Mouse (Mus musculus) forebrain, postnatal 0 days (tissue): Measurements from ENCODE around the gene Rai2. TPM values are rescaled to one million over a fixed set of nuclear protein-coding genes. Genes with fewer than 3 reads are reported as not detected.

Source experiments
- ATAC-seq: fragments of 200-750 bp; cut with Nextera tagmentation; 2 replicates; pipeline ENCODE4 v1.8.0; 2017; ENCODE audit warnings: mild to moderate bottlenecking, moderate library complexity
- DNase-seq: peaks from one replicate; pipeline ENCODE4 v3.0.0-alpha.2; 2015
- H3K27ac ChIP-seq: fragments of 300-500 bp; sonication (generic); 2 replicates; pipeline ENCODE4 v1.5.1; 2014; ENCODE audit warnings: low read depth, mild to moderate bottlenecking, antibody characterized with exemption, low read length, moderate library complexity, mixed read lengths
- H3K27me3 ChIP-seq: fragments of 300-500 bp; sonication (generic); 2 replicates; pipeline ENCODE4 v1.6.1; 2014; ENCODE audit warnings: mild to moderate bottlenecking, low read length, mixed read lengths; ENCODE audit not compliant: insufficient read depth
- H3K36me3 ChIP-seq: fragments of 300-500 bp; sonication (generic); 2 replicates; pipeline ENCODE4 v1.6.1; 2014; ENCODE audit warnings: mild to moderate bottlenecking, moderate library complexity; ENCODE audit not compliant: insufficient read depth
- H3K4me1 ChIP-seq: fragments of 300-500 bp; sonication (generic); 2 replicates; pipeline ENCODE4 v1.6.1; 2014; ENCODE audit warnings: antibody characterized with exemption; ENCODE audit not compliant: insufficient read depth
- H3K4me2 ChIP-seq: fragments of 300-500 bp; sonication (generic); 2 replicates; pipeline ENCODE4 v1.6.1; 2014; ENCODE audit warnings: low read depth, mild to moderate bottlenecking, moderate library complexity
- H3K4me3 ChIP-seq: fragments of 300-500 bp; sonication (generic); 2 replicates; pipeline ENCODE4 v1.5.1; 2014; ENCODE audit warnings: low read depth, low read length, mixed read lengths
- H3K9ac ChIP-seq: fragments of 300-500 bp; sonication (generic); 2 replicates; pipeline ENCODE4 v1.6.1; 2014; ENCODE audit warnings: mild to moderate bottlenecking
- H3K9me3 ChIP-seq: fragments of 300-500 bp; sonication (generic); 2 replicates; pipeline ENCODE4 v1.6.1; 2016; ENCODE audit warnings: low read length
- CTCF ChIP-seq: sonication (generic); IDR thresholded peaks from 2 replicates; pipeline ENCODE4 v1.5.1; 2016; ENCODE audit warnings: antibody characterized with exemption, control low read depth, low read depth
- WGBS: fragments of 180-500 bp; shearing (Covaris S2); extraction: QIAGEN DNeasy Blood & Tissue Kit; methylation state at CpG from one replicate; pipeline ENCODE4 v1.1.7; 2014; 5-methylcytosine and 5-hydroxymethylcytosine counted together
- polyA plus RNA-seq: library from polyadenylated mRNA; unstranded; fragments of >200 nt; fragmentation: Nextera tagmentation; extraction: Ambion mirVana; gene quantifications from 2 replicates; pipeline ENCODE4 v1.2.1, GENCODE M21; 2015
- total RNA-seq: library from RNA; depleted of rRNA; stranded (reverse); fragments of >200 nt; gene quantifications from 2 replicates; pipeline ENCODE4 v1.2.3, GENCODE M21; 2014; rRNA removed

Gene Rai2
- total RNA-seq = 7.0 and 8.2 TPM in 2 replicates
- 8.1 and 11.0 TPM in 2 replicates for polyA plus RNA-seq

GRCm38 (mm10) chrX:161716865-161717763 lies at the start of gene Rai2:
Rai2 (plus strand) TSS chrX:161717069.
- Histone ChIP-seq H3K4me3 (peak within 1 kb of the TSS; percentile 56), H3K36me3 (no peaks in the 10 kb centered on the region), H3K27me3 (no peaks in the 10 kb centered on the region; the same call in 1 of the 2 replicates), H3K9me3 (no peaks in the 10 kb centered on the region), H3K27ac (peak within 1 kb of the TSS; percentile 85), H3K4me2 (peak within 1 kb of the TSS; percentile 62), H3K4me1 (no peaks in the 10 kb centered on the region), H3K9ac (peak within 1 kb of the TSS; percentile 65)
- WGBS = 27% methylated on average over 42 of the region's 79 CpGs
- ATAC-seq = peak; percentile 72
- peak; percentile 24; the same call in 1 of the 2 replicates for TF ChIP-seq CTCF
- DNase-seq = peak; percentile 57

DNA sequence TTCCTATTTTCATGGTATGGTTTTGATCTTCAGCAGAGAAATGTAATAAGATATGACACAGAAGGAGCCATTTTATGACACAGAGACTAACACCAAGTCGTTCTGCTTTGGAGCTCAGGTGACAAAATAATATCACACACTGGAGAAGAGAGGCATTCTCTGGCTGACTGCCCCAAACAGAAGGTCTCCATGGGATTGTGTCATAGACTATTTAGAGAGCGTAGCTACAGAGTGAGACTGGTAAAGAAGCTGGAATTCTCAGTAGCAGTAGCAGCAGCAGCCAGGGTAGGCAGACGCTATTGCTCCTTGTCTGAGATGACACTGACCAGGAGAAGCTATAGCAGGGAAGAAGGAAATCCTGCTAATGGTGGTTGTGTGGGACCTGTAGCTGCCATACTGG lies 27.5 kb upstream of the Rai2 start:
- 79% methylated on average over 3 of the region's 3 CpGs for WGBS

DNA sequence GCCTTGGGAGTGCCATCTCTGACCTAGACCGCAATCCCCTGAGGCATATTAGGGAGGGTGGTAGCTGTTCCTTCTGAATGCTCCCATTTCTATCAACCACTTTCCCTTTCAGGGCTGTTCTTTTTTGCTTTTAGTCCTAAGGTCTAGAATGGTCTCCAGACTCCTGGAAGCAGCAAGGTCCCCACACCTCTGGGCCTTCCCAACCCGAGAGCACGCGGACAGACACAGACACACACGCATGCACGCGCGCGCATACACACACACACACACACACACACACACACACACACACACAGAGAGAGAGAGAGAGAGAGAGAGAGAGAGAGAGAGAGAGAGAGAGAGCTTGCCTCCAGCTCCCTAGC lies 385 bp upstream of the Rai2 start:
- Histone ChIP-seq H3K9ac (peak overlapping the region; percentile 65), H3K4me3 (peak overlapping the region; percentile 56), H3K27me3 (no peaks in the 10 kb centered on the region; the same call in 1 of the 2 replicates), H3K4me1 (no peaks in the 10 kb centered on the region), H3K36me3 (no peaks in the 10 kb centered on the region), H3K9me3 (no peaks in the 10 kb centered on the region), H3K27ac (peak overlapping the region; percentile 85), H3K4me2 (peak overlapping the region; percentile 62)
- WGBS = 21% methylated on average over 9 of the region's 9 CpGs
- peak; percentile 8; the same call in 1 of the 2 replicates for ATAC-seq
- no peak for DNase-seq
- TF ChIP-seq CTCF = no peak

More for the DNA sequence above, 27.5 kb upstream of the Rai2 start:
- TF ChIP-seq CTCF = no peak
- DNase-seq = no peak
- Histone ChIP-seq H3K9me3 (no peaks in the 10 kb centered on the region), H3K27me3 (no peaks in the 10 kb centered on the region), H3K27ac (no peak overlapping the region), H3K4me3 (no peak overlapping the region), H3K36me3 (no peaks in the 10 kb centered on the region), H3K9ac (no peak overlapping the region), H3K4me2 (no peak overlapping the region), H3K4me1 (no peaks in the 10 kb centered on the region)
- no peak for ATAC-seq

GRCm38 (mm10) chrX:161717764-161718382 lies 1.0 kb downstream of the Rai2 start:
- DNase-seq (peak; percentile 46), ATAC-seq (peak; percentile 38)
- Histone ChIP-seq H3K9ac (peak overlapping the region; percentile 65), H3K27me3 (no peaks in the 10 kb centered on the region; the same call in 1 of the 2 replicates), H3K4me3 (peak overlapping the region; percentile 56), H3K4me1 (no peaks in the 10 kb centered on the region), H3K27ac (peak overlapping the region; percentile 85), H3K36me3 (no peaks in the 10 kb centered on the region), H3K9me3 (no peaks in the 10 kb centered on the region), H3K4me2 (peak overlapping the region; percentile 62)
- no peak for TF ChIP-seq CTCF
- WGBS = 24% methylated on average over 26 of the region's 26 CpGs

DNA sequence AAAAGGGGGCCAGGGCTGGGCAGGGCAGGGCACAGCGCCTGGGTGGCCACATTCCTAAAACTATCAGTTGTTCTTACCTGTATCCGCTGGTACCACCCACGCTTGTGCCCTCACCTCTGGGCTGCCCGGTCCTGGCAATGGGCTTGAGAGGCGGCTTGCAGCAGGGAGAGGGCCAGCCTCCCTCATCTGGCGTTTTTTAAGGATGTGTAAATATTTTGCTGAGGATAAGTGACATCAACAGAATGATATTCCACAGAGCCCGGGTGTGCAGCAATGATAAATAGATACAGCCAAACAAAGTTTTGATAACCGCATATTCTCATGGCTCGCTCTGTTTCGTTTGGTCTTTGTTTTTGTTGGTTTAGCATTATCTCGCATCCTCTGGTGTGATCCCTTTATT lies 1.7 kb downstream of the Rai2 start:
- no peak for ATAC-seq
- 34% methylated on average over 11 of the region's 11 CpGs for WGBS
- Histone ChIP-seq H3K27me3 (no peaks in the 10 kb centered on the region; the same call in 1 of the 2 replicates), H3K9ac (peak overlapping the region; percentile 65), H3K4me2 (peak overlapping the region; percentile 62), H3K9me3 (no peaks in the 10 kb centered on the region), H3K27ac (peak overlapping the region; percentile 85), H3K36me3 (no peaks in the 10 kb centered on the region), H3K4me3 (peak overlapping the region; percentile 56), H3K4me1 (no peaks in the 10 kb centered on the region)
- no peak for DNase-seq
- no peak for TF ChIP-seq CTCF

DNA sequence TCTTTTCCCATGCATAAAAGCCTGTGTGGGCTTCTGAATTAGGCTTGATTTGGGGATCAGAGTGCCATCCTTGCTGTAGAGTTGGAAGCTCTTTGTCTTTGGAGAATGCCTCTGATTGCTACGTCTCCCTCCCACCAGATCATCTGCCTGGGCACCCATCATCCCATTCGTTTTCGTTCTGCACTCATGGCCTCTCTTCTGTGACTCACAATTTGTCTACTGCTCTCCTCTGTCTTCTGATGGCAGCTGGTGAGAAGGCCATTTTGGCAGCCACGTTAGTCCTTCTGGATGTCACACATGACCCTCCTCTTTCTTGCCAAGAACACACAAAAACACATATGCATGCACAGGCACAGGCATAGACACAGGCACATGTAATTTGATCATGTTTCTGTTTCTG lies 4.2 kb downstream of the Rai2 start:
- Histone ChIP-seq H3K27me3 (no peaks in the 10 kb centered on the region), H3K36me3 (no peaks in the 10 kb centered on the region), H3K9me3 (no peaks in the 10 kb centered on the region), H3K4me3 (no peak overlapping the region), H3K4me2 (no peak overlapping the region), H3K9ac (no peak overlapping the region), H3K27ac (no peak overlapping the region), H3K4me1 (no peaks in the 10 kb centered on the region)
- TF ChIP-seq CTCF = no peak
- 44% methylated on average over 4 of the region's 4 CpGs for WGBS
- peak; percentile 5; the same call in 1 of the 2 replicates for ATAC-seq
- no peak for DNase-seq
